ENCODE assay signal across 28 mouse cellular contexts in genomic region chr11:78851871-78852265, GRCm38 (mm10). TPM values are rescaled to one million over a fixed set of nuclear protein-coding genes. Genes with fewer than 3 reads are reported as not detected.
A peak's percentile ranks its signal among the peaks of the same experiment; 100 is the strongest.
DNase-seq lines count a peak whose midpoint lies in the region; ATAC-seq and TF ChIP-seq lines count a peak whose summit lies in the region.
"Had no signal": no experiment of that assay in that cellular context is flagged by ENCODE, and none has a peak within 500 bp of the region (broad histone marks: within the 10 kb centered on the region; RNA-seq: fewer than 3 reads in every experiment).

No protein-coding gene starts in this region.

- no peaks in the 10 kb centered on the region; the same call in 1 of the 2 replicates for H3K27me3 ChIP-seq in hindbrain, embryonic 10.5 days (ENCODE audit: insufficient read depth, poor library complexity, severe bottlenecking)
- H3K27me3 ChIP-seq in hindbrain, embryonic 16.5 days (replicated peaks; ENCODE audit: control insufficient read depth, insufficient read depth, low read length) = no peaks in the 10 kb centered on the region; the same call in 1 of the 2 replicates
- no peaks in the 10 kb centered on the region for H3K27me3 ChIP-seq in small intestine, adult 2 months (ENCODE audit: control insufficient read depth, insufficient read depth, low read length)
- H3K27me3 ChIP-seq: embryonic facial prominence, embryonic 13.5 days; forebrain, embryonic 12.5 days; hindbrain, embryonic 15.5 days; intestine, embryonic 15.5 days; limb, embryonic 12.5 days; liver, embryonic 15.5 days; midbrain, embryonic 12.5 days; neural tube, embryonic 13.5 days had no signal

- H3K9me3 ChIP-seq in hindbrain, embryonic 10.5 days = no peaks in the 10 kb centered on the region
- H3K9me3 ChIP-seq in hindbrain, embryonic 16.5 days (ENCODE audit: control insufficient read depth, low read length) = no peaks in the 10 kb centered on the region
- H3K9me3 ChIP-seq: embryonic facial prominence, embryonic 13.5 days; forebrain, embryonic 12.5 days; G1E; heart, embryonic 13.5 days; hindbrain, embryonic 15.5 days; intestine, embryonic 15.5 days; limb, embryonic 12.5 days; liver, embryonic 15.5 days; midbrain, embryonic 12.5 days; neural tube, embryonic 13.5 days had no signal

- WGBS in hindbrain, embryonic 10.5 days = 60% methylated on average over 6 of the region's 6 CpGs
- WGBS in hindbrain, embryonic 16.5 days = 71% methylated on average over 6 of the region's 6 CpGs
- WGBS in small intestine, adult 2 months = 28% methylated on average over 6 of the region's 6 CpGs

- no peak overlapping the region for H3K4me2 ChIP-seq in hindbrain, embryonic 16.5 days (ENCODE audit: low read length)
- H3K4me2 ChIP-seq: embryonic facial prominence, embryonic 13.5 days; forebrain, embryonic 12.5 days; heart, embryonic 13.5 days; hindbrain, embryonic 15.5 days; intestine, embryonic 15.5 days; limb, embryonic 12.5 days; liver, embryonic 15.5 days; lung, embryonic 14.5 days; midbrain, embryonic 12.5 days; neural tube, embryonic 13.5 days had no signal

- H3K36me3 ChIP-seq in hindbrain, embryonic 10.5 days = no peaks in the 10 kb centered on the region
- no peaks in the 10 kb centered on the region for H3K36me3 ChIP-seq in hindbrain, embryonic 16.5 days (ENCODE audit: control insufficient read depth, insufficient read depth, low read length)
- no peaks in the 10 kb centered on the region for H3K36me3 ChIP-seq in small intestine, adult 2 months (ENCODE audit: control insufficient read depth, insufficient read depth, low read length)
- H3K36me3 ChIP-seq: embryonic facial prominence, embryonic 13.5 days; forebrain, embryonic 12.5 days; G1E; heart, embryonic 13.5 days; hindbrain, embryonic 15.5 days; intestine, embryonic 15.5 days; limb, embryonic 12.5 days; liver, embryonic 15.5 days; midbrain, embryonic 12.5 days; neural tube, embryonic 13.5 days had no signal

- H3K4me1 ChIP-seq in hindbrain, embryonic 10.5 days (replicated peaks) = peaks cover 27% of the 10 kb centered on the region
- peaks cover 3% of the 10 kb centered on the region; the same call in 1 of the 2 replicates for H3K4me1 ChIP-seq in hindbrain, embryonic 16.5 days (ENCODE audit: control insufficient read depth, insufficient read depth, low read depth, low read length)
- peaks cover 29% of the 10 kb centered on the region for H3K4me1 ChIP-seq in small intestine, adult 2 months (ENCODE audit: control insufficient read depth, insufficient read depth, insufficient read length, low read length)
- H3K4me1 ChIP-seq: embryonic facial prominence, embryonic 13.5 days; heart, embryonic 13.5 days; intestine, embryonic 15.5 days; limb, embryonic 12.5 days had no signal

- no peak for ATAC-seq in hindbrain, embryonic 16.5 days
- no peak for ATAC-seq in megakaryocyte progenitor cell, adult 5-6 weeks (replicated peaks; ENCODE audit: poor library complexity)
- ATAC-seq: forebrain, postnatal 0 days had no signal

- no peak overlapping the region for H3K4me3 ChIP-seq in hindbrain, embryonic 10.5 days
- no peak overlapping the region for H3K4me3 ChIP-seq in hindbrain, embryonic 16.5 days (ENCODE audit: low read length)
- H3K4me3 ChIP-seq in small intestine, adult 2 months (ENCODE audit: low read depth, low read length) = peak overlapping the region; percentile 27
- H3K4me3 ChIP-seq: embryonic facial prominence, embryonic 13.5 days; forebrain, embryonic 12.5 days; heart, adult 2 months; heart, embryonic 13.5 days; hindbrain, embryonic 15.5 days; intestine, embryonic 15.5 days; limb, embryonic 12.5 days; liver, embryonic 15.5 days; midbrain, embryonic 12.5 days; neural tube, embryonic 13.5 days had no signal

- TF ChIP-seq POLR2A in small intestine, adult 2 months (IDR thresholded peaks at IDR 0.05; ENCODE audit: low read depth, low read length) = no peak

- H3K9ac ChIP-seq in hindbrain, embryonic 16.5 days (ENCODE audit: low read depth, low read length) = no peak overlapping the region
- H3K9ac ChIP-seq: embryonic facial prominence, embryonic 13.5 days; forebrain, embryonic 12.5 days; forebrain, postnatal 0 days; heart, embryonic 13.5 days; hindbrain, embryonic 15.5 days; intestine, embryonic 15.5 days; limb, embryonic 12.5 days; liver, embryonic 15.5 days; lung, embryonic 14.5 days; midbrain, embryonic 12.5 days; neural tube, embryonic 13.5 days had no signal

- peak overlapping the region; percentile 66 for H3K27ac ChIP-seq in hindbrain, embryonic 10.5 days
- no peak overlapping the region for H3K27ac ChIP-seq in hindbrain, embryonic 16.5 days (ENCODE audit: low read depth, low read length)
- H3K27ac ChIP-seq in small intestine, adult 2 months (ENCODE audit: insufficient read depth, low read depth, low read length) = peak overlapping the region; percentile 66
- H3K27ac ChIP-seq: embryonic facial prominence, embryonic 13.5 days; forebrain, embryonic 12.5 days; heart, adult 2 months; heart, embryonic 13.5 days; hindbrain, embryonic 15.5 days; intestine, embryonic 15.5 days; limb, embryonic 12.5 days; liver, embryonic 15.5 days; midbrain, embryonic 12.5 days; neural tube, embryonic 13.5 days had no signal

- no peak for DNase-seq in hindbrain, embryonic 10.5 days (ENCODE audit: low spot score)
- DNase-seq in thymus, postnatal 10 days (ENCODE audit: low spot score in 2 of 2) = peak; percentile 72 to 79
- DNase-seq in cerebellum, postnatal 10 days = no peak
- DNase-seq in kidney, adult 11 months = no peak
- DNase-seq: adrenal gland, adult 8-10 months; B cell, adult 2 months; cerebellum, adult 2 months; cerebellum, postnatal 25 days; forebrain, postnatal 0 days; heart, adult 2 months; kidney, adult 9 months; kidney, postnatal 10 days; layer of hippocampus, postnatal 36 days; lung, embryonic 14.5 days; lung, postnatal 14 days had no signal

- no peak for TF ChIP-seq CTCF in small intestine, adult 2 months (IDR thresholded peaks at IDR 0.05; ENCODE audit: extremely low read depth, insufficient read length, insufficient replicate concordance, low read depth, low read length)

RNA-seq across cellular contexts. Expression of gene Lyrm9, which starts 25.5 kb away (rescaled TPM):
- 19.8 and 23.9 TPM in 2 replicates for polyA plus RNA-seq in hindbrain, embryonic 10.5 days (2016; fragmentation: Nextera tagmentation; extraction: Ambion mirVana)
- polyA plus RNA-seq in hindbrain, embryonic 16.5 days (2015; fragmentation: Nextera tagmentation; extraction: Ambion mirVana) = 36.2 and 48.4 TPM in 2 replicates
- polyA plus RNA-seq in small intestine, adult 2 months (2012; rRNA removed) = 11.4 and 14.0 TPM in 2 replicates
- total RNA-seq in megakaryocyte progenitor cell, adult 5-6 weeks (2015) = 7.9 and 8.4 TPM in 2 replicates
- 58.6 and 68.0 TPM in 2 replicates for total RNA-seq in megakaryocyte progenitor cell, adult 5-6 weeks (2017)

Comparison
In these comparisons a context has a peak if more than half of its experiments do, and no peak if none do; other contexts are left out.
1. DNase-seq: peak in thymus, postnatal 10 days (2 of 2); none in hindbrain, embryonic 10.5 days (single experiment), cerebellum, postnatal 10 days (0 of 2) and kidney, adult 11 months (single experiment).